Mouse (Mus musculus): ENCODE results near the gene Pfkfb4.

Gene Pfkfb4

DNA sequence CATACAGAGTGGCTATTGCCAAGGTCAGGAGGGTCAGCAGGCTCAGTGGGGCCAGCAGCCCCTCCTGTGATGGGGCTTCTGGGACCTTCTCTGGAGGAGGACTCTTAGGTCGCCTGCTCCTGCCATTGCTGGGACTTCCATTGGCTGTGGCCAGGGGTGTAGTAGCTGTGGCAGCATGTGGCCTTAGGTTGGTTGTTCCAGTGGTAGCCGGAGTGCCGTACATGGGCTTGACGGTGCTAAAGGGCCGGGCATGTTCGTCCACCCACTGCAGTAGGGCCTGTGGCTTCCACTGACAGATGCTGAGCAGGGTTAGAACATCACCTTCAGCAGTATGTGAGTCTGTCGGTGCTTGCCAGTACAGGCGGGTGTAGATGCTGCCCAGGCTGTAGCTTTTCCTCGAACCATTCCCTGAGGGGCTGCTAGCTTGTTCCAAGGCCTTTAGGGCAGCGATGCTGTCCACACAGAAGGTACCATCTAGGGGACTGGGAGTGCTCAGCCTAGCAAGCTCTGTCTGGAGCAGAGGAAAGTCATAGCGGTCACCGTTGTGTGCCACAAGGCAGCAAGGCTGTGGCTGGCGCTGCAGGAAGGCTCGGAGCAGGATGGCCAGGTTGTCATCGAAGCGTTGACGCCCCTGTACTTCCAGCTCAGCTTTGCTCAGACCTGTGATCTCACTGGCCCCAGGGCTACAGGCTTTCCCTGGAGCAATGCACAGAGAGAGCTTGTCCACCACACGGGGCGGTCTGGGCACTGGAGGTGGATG lies 66.6 kb downstream of the Pfkfb4 start:
- DNase-seq, result no peak

DNA sequence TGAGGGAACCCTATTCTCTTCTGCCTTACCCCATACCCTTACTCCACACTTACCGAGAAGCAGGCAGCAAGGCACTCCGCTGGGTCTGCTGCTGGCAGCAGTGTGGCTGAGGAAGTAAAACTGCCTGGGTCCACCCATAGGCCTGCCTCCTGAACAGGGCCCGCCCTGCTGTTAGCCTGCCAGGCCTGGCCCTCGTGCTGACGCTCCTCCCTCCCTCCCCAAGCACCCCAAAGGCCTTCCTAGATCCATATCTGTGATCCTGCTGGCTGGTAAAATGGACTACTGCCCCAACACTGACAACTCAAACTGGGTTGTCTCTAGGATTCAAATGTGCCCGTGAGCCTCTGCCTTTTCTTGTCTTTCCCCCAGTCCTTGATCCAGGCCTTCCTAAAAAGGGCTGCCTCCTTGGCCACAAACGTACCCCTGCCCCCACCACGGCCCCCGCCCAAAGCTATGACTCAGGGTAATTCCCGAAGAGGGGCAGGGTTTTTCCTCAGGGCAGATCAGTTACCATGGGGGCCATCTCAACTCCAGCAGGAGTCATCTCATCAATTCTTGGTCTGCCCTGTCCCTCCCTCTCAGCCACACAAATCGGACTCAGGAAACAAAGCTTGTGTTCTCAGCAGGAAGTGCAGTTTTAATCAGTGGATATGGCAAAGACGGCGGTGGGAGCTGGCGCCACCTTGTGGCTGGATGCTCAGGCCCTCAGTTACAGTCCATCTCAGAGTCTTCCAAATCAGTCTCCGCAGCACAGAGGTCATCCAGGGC lies 67.7 kb downstream of the Pfkfb4 start, which contains the start of gene Trex1:
Gene Trex1 (minus strand): TSS at position 599 of the 768 bp plus-strand sequence.
- peak; percentile 94 for DNase-seq

DNA sequence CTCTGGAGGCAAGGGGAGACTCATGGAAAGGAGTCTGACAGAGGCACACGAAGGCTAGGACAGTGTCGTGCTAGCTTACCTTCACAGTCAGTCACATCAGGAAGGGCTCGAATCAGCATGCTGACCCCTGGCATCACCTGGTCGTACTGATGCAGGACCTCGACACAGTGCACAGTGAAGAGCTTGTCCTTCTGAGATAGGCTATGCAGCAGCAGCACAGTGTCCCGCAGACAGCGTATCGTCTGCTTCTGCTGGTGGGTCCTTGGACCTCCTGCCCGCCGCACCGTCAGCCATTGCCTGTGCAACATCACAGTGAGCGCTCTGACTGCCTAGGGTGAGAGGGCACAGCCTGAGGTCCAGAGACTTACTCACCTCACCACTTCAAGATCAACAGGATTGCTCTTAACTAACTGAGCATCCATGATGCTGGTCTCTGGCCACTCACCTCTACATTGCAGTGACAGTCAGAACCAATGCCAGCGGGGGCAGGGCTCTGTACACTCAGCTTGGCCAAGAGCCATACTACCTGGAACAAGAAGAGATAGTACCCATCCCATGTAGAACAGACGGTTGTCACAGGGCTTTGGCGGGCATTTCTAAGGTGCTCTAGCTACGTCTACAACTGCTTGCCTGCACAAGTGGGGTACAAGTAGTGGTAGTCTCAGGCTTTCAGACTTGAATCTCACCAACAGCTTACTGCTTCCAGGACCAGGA lies 68.8 kb downstream of the Pfkfb4 start:
- DNase-seq, result peak; percentile 35

DNA sequence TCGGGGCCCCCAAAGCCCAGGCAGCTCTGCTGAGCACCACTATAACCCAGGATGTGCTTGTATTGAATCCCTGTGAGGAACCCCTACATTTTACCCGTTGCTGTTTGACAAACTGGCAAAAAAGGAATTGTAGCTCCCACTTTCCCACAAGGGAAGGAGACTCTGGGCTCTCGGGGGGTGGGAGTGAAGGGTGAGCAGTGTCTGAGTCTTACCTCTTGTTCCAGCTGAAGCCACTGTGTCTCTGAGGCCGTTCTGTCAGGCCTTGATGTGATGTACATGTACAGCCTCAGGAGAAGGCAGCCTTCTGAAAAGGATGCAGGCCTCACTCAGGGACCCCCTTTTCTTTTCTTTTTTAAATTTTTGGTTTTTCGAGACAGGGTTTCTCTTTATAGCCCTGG lies 69.3 kb downstream of the Pfkfb4 start:
- DNase-seq, result peak; percentile 6

DNA sequence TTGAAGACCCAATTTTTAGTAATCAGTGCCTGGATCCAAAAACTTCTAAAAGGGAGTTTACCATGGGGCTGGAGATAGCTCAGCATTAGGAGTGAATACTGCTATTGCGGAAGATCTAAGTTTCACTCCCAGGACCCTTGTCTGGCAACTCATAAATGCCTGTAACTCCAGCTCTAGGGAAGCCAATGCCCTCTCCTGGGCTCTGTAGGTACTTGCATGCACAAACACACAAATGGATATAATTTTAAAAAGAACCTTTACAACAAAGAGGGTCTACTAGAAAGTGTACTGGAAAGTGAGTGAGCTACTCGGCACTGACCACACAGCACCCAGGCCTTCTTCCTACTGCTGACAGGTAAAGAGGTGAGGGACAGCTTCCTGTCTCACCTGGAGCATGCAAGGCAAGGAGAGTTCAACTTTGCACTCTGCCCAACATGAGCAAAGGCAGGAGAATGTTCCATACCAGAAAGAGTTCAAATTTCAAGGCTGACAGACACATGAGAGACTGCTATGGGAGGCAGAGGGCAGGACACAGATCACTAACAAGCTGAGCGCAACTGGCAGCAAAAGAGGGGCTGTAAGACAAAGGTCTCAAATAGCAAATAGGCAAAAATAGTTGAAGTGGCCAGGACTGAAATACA lies 76.6 kb downstream of the Pfkfb4 start:
- DNase-seq, result no peak

DNA sequence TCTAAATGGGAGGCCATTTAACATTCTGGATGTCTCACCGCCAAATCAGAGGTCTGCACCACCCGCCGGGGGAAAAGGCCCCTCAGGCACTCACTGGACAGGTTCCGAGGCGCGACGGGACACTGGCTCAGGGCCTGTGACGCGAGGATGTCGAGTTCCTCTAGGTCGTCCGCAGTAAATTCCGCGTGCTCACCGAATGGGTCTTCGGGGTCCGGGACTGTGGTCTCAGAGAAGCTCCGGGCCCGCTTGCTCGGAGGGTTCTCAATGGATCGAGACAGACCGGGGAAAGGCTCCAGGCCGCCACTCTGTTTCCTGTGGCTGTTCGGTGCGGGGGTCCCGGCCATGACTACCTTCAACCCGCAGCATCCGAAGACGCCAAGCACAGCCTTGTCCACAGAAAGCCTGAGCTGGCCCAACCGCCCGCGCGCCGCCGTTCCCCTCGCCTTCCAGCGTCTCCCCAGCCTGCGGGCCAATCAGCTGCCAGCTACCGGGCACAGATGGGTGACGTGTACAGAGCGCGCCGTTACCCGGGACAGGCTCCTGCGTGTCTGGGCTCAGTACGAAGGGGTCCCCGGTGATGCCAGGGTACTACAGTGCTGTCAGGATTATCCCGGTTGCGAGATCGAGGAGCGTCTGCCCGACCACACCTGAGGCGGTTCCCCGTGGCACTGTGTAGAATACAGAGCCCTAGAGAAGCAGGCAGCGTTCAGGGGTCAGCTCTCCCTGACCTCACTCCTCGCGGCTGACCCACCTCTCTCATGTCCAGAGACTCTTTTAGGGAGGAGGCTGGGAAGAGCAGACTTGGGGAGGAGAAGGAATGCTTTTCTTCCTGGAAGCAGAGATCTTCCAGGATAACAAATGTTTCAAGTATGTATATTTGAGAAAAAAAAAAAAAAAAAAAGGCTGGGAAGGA lies 82.3 kb downstream of the Pfkfb4 start, which contains the start of gene Atrip:
Gene Atrip (minus strand): TSS at position 464 of the 913 bp plus-strand sequence.
- DNase-seq, result peak; percentile 96

DNA sequence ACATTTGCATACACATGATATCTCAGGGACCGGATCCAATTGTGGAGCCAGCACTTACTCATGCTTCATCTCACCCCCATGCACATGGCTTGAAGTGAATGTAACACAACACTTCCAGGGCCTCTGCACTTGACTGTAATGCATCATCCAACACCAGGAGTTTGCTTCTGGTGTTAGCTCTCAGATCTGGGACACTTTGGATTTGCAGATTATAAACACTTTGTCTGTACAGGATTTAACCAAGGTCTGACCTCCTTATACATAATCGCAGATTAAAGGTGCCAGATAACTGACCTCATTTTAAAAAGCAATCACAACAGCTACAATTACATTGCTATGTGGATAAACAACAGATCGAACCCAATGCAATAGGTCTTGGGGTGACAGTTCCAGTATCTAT lies 88.9 kb downstream of the Pfkfb4 start:
- no peak for DNase-seq

DNA sequence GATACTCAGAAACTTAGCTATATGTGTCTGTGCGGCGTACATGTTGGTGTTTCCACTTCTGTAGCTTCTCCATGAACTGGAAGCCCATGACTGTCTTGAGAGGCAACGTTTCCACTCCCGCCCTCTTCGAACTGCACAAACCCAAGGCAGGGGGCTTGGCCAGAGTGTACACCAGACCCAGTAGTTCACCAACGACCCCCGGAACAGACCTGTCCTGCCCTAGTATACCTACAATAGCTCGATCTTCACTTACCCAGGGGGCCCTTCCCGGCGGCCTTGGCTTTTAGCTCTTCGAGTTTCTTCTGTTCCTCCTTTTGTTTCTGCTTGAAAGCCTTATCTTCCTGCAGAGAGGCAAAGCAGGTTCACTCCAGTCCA lies 90.2 kb downstream of the Pfkfb4 start:
- DNase-seq, result no peak
